Mouse (Mus musculus): ENCODE measurements around the gene Tuba3a.

Gene Tuba3a

GRCm38 (mm10) chr6:125266091-125266490, 19.8 kb downstream of the Tuba3a start:
- no peak for DNase-seq (ENCODE audit: low spot score)

GRCm38 (mm10) chr6:125265239-125265638, 20.6 kb downstream of the Tuba3a start:
- no peak for DNase-seq (ENCODE audit: low spot score)

GRCm38 (mm10) chr6:125264219-125264618, 21.6 kb downstream of the Tuba3a start:
- no peak for DNase-seq (ENCODE audit: low spot score)

- DNase-seq (ENCODE audit: low spot score), result no peak
Observed at GRCm38 (mm10) chr6:125260006-125260555, 25.8 kb downstream of the Tuba3a start.

GRCm38 (mm10) chr6:125256222-125256966, 29.4 kb downstream of the Tuba3a start:
- no peak for DNase-seq (ENCODE audit: low spot score)

GRCm38 (mm10) chr6:125255516-125256044, 30.3 kb downstream of the Tuba3a start:
- no peak for DNase-seq (ENCODE audit: low spot score)

GRCm38 (mm10) chr6:125253863-125254715, 31.8 kb downstream of the Tuba3a start:
- DNase-seq (ENCODE audit: low spot score), result no peak

DNA sequence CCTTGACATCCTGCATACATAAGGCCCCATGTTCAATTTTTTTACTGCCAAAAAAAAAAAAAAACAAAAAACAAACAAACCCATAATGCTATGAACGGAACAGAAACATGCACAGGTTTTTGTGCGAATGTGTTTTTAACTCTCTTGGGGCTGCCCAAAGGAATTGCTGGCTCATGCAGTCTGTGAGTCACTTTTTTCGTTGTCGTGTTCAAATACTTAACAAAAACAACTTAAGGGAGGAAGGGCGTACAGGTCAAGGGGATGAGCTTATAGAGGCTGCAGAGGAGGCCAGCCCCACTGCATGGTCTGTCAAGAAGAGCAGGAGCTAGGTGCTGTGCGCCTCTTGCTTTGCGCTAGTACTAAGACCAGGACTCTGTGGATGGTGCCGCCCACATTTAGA, 33.1 kb downstream of the Tuba3a start:
- no peak for DNase-seq (ENCODE audit: low spot score)

GRCm38 (mm10) chr6:125252285-125252684, 33.6 kb downstream of the Tuba3a start:
- DNase-seq (ENCODE audit: low spot score), result no peak

DNA sequence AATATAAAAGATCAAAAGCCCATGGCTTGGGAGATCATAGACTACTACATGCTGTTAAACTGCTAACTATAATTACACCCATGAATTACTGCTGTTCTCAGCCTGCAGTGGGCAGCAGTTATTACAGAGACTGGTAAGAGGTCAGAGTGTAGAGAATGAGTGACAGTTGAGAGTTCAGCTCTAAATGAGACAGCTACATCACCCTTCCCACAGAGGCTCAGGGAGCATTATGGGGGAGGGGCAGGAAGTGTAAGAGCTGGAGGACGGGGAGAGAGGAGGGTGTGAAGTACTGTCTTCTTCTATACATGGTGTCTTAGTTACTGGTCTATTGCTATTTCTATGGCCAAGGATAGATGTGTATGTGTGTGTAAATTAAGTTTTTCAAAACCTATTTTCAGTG, 41.3 kb downstream of the Tuba3a start:
- peak; percentile 61 for DNase-seq (ENCODE audit: low spot score)

DNA sequence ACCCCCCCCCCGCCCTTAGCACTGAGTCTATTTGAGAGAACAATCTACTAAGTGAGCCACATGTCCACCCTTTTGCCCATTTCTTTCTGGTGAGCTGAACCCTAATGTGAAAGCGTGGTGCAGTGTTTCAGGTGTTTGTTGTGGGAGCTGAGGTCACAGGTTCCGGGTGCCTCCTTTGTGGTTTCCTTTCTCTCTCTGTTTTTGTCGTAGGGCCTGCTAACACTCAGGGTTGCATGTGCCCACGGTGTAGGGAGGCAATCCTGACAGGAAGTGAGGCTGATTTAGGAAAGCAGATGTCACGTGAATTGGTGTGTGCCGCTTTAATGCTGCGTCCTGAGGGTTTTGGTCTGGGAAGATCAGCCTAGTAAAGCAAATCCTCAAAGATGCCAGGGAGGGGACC, 44.3 kb downstream of the Tuba3a start:
- no peak for DNase-seq (ENCODE audit: low spot score)

GRCm38 (mm10) chr6:125240617-125241016, 45.2 kb downstream of the Tuba3a start:
- DNase-seq (ENCODE audit: low spot score), result no peak

DNA sequence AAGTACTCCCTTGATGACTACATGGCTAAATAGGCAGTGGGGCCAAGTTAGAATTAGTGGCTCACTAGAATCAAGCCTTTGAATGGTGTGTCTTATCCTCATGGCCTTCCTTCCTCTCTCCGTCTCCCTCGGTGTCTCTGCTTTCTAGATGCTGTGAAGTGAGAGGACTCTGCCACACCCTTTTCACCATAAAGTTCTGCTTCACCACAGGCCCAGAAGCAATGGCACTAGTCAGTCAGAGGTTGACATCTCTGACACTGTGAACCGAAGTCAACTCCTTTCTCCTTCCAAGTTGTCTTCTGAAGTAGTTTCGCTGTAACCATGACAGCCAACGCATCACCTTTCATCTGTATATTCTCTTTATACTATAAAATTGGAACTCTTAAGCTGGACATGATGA, 46.3 kb downstream of the Tuba3a start:
- no peak for DNase-seq (ENCODE audit: low spot score)

DNA sequence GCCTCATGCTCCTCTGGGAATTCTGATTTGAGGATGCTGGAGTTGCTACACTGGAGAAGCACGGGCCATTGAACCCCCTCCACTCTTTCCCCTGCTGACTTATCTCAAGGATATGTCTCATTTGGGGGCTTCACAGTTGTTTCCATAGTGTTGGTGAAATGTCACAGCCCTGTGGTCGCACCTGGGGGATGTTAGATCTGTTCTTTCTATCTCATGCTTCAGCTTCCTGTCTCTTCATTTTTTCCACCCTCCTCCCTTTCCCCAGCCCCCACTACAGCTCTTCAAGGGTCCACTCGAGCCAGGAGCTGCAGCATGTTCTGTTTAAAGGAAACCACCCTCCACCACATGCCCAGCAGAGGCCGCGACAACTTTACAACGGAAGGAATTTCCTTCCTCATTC, 47.4 kb downstream of the Tuba3a start:
- no peak for DNase-seq (ENCODE audit: low spot score)

GRCm38 (mm10) chr6:125237421-125237820, 48.4 kb downstream of the Tuba3a start:
- DNase-seq (ENCODE audit: low spot score), result no peak

DNA sequence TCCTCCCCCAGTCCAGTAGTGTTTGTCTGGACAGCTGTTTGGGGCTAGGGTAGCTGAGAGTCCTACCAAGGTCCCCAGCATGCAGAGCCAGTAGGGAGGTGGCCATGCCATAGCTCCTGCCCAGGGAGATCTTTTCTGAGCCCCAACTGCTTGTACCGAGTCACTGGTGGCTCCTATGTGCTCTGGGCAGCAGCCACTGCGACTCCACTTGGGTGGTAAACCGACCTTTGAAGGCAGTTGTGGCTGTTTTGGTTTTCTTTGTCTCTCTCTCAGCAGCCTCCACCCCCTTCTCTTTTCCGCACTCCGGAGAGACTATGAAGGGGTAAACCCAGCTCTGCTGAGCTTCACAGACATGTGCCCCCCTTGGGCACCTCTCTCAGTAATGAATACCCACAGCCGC, 49.1 kb downstream of the Tuba3a start, which contains the start of gene Cd27:
Cd27 (minus strand) TSS at position 229 of the 400 bp plus-strand sequence.
- DNase-seq (ENCODE audit: low spot score), result no peak

GRCm38 (mm10) chr6:125236341-125236740, 49.5 kb downstream of the Tuba3a start:
- peak; percentile 30 for DNase-seq (ENCODE audit: low spot score)

DNA sequence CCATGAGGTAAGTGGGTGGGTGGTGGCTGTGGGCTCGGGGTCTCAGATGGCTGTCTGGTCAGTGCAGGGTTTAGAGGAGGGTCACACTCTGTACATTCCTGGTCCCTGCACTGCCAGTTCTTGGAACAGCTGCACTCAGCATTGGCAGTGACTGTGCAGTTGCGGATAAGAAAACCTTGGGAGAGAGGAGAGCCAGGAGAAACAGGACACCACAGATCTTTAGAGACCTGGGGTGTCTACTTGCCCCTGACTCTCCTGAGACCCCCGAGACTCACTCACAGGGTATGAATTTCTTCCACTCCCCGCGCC, 51.4 kb downstream of the Tuba3a start:
- DNase-seq (ENCODE audit: low spot score), result no peak

DNA sequence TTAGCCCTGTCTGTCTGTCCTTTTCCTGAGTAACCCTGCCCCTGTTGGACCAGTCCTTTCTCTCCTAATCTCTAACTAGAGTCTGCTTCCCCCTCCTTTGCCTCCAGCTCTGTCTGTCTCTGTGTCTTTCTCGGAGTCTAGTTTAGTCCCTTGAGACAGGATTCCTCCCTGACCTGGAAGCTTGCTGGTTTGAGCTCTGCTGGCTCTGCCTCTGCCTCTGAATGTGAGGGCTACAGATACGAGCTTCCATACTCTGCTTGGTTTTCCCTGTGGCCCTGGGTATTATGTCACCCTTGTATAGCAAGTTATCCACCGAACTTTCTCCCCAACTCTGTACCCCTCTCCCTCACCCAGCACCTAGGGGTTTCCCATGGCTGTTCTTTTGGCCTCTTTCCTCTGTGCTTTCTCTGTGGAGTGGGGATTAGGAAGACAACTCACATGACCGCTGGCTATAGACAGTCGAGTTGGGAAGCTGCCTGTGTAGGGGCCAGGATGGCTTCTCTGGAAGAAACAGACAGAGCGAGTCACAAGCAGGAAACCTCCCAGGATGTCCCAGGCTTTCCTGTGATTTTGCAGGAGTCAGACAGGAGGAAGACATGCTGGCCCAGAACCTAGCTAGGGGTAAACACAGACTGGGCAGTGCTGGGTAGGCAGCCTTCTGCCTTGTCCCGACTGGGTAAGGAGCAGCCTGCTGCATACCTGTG, 51.9 kb downstream of the Tuba3a start:
- DNase-seq (ENCODE audit: low spot score), result no peak

- no peak for DNase-seq (ENCODE audit: low spot score)
Observed at GRCm38 (mm10) chr6:125232516-125232915, 53.3 kb downstream of the Tuba3a start.

- no peak for DNase-seq (ENCODE audit: low spot score)
Observed at GRCm38 (mm10) chr6:125232045-125232437, 53.8 kb downstream of the Tuba3a start.

Data from retina, embryonic 14.5 days (tissue).